Mouse (Mus musculus): ENCODE measurements around the gene Ntf5.

Ntf5 gene

GRCm38 (mm10) chr7:45435038-45435437, 21.5 kb downstream of the Ntf5 start:
- no peak for DNase-seq (ENCODE audit: low spot score)

- no peak for DNase-seq (ENCODE audit: low spot score)
These were observed 22.9 kb downstream of the Ntf5 start for GRCm38 (mm10) chr7:45436444-45436843.

GRCm38 (mm10) chr7:45437046-45437445, 23.6 kb downstream of the Ntf5 start:
- DNase-seq (ENCODE audit: low spot score), result no peak

- DNase-seq (ENCODE audit: low spot score), result no peak
These were observed 24.2 kb downstream of the Ntf5 start, which contains the start of gene Ruvbl2 for GRCm38 (mm10) chr7:45437521-45438276. Ruvbl2 (minus strand) TSS chr7:45438096.

GRCm38 (mm10) chr7:45443526-45444420, 30.3 kb downstream of the Ntf5 start:
- DNase-seq (ENCODE audit: low spot score), result no peak

GRCm38 (mm10) chr7:45446589-45446988, 33.1 kb downstream of the Ntf5 start:
- DNase-seq (ENCODE audit: low spot score), result no peak

- no peak for DNase-seq (ENCODE audit: low spot score)
These were observed 34.0 kb downstream of the Ntf5 start for GRCm38 (mm10) chr7:45447325-45447990.

GRCm38 (mm10) chr7:45449974-45450373, 36.5 kb downstream of the Ntf5 start:
- no peak for DNase-seq (ENCODE audit: low spot score)

- peak; percentile 80 for DNase-seq (ENCODE audit: low spot score)
These were observed 38.0 kb downstream of the Ntf5 start for GRCm38 (mm10) chr7:45451344-45451982.

- no peak for DNase-seq (ENCODE audit: low spot score)
These were observed 41.5 kb downstream of the Ntf5 start for GRCm38 (mm10) chr7:45454971-45455370.

- no peak for DNase-seq (ENCODE audit: low spot score)
These were observed 42.6 kb downstream of the Ntf5 start for GRCm38 (mm10) chr7:45455932-45456696.

GRCm38 (mm10) chr7:45456721-45457203, 43.3 kb downstream of the Ntf5 start:
- no peak for DNase-seq (ENCODE audit: low spot score)

- DNase-seq (ENCODE audit: low spot score), result no peak
These were observed 43.9 kb downstream of the Ntf5 start for GRCm38 (mm10) chr7:45457204-45458060.

- DNase-seq (ENCODE audit: low spot score), result peak; percentile 66
These were observed 45.5 kb downstream of the Ntf5 start for GRCm38 (mm10) chr7:45458748-45459563.

GRCm38 (mm10) chr7:45459564-45460140, 46.2 kb downstream of the Ntf5 start, which contains the start of gene Ftl1:
Ftl1 (minus strand) TSS chr7:45459884.
- DNase-seq (ENCODE audit: low spot score), result peak; percentile 86

GRCm38 (mm10) chr7:45460377-45460776, 46.9 kb downstream of the Ntf5 start:
- no peak for DNase-seq (ENCODE audit: low spot score)

- no peak for DNase-seq (ENCODE audit: low spot score)
These were observed 47.4 kb downstream of the Ntf5 start for GRCm38 (mm10) chr7:45460860-45461314.

GRCm38 (mm10) chr7:45461326-45461725, 47.8 kb downstream of the Ntf5 start:
- DNase-seq (ENCODE audit: low spot score), result no peak

- DNase-seq (ENCODE audit: low spot score), result no peak
These were observed 48.3 kb downstream of the Ntf5 start for GRCm38 (mm10) chr7:45461781-45462180.

All from ovary, postnatal 14 days (tissue).